Mouse (Mus musculus) stomach, embryonic 14.5 days (tissue): ENCODE measurements around the gene Cela3b. TPM values are rescaled to one million over a fixed set of nuclear protein-coding genes. Genes with fewer than 3 reads are reported as not detected.

Source experiments
- ATAC-seq: fragments of 200-750 bp; cut with Nextera tagmentation; 2 replicates; pipeline ENCODE4 v1.8.0; 2017; ENCODE audit warnings: low read depth, moderate TSS enrichment; ENCODE audit not compliant: insufficient number of reproducible peaks, insufficient read depth, low FRiP score
- H3K27ac ChIP-seq: fragments of 300-500 bp; sonication (generic); 2 replicates; pipeline ENCODE4 v1.5.1; 2014; ENCODE audit warnings: mild to moderate bottlenecking, low read length, moderate library complexity, mixed read lengths
- H3K27me3 ChIP-seq: fragments of 300-500 bp; sonication (generic); 2 replicates; pipeline ENCODE4 v1.6.1; 2014; ENCODE audit warnings: low read length, control low read depth, mixed read lengths; ENCODE audit not compliant: control insufficient read depth, insufficient read depth
- H3K36me3 ChIP-seq: fragments of 300-500 bp; sonication (generic); 2 replicates; pipeline ENCODE4 v1.6.1; 2014; ENCODE audit warnings: mild to moderate bottlenecking, control low read depth, low read length, moderate library complexity, mixed read lengths; ENCODE audit not compliant: control insufficient read depth, insufficient read depth
- H3K4me1 ChIP-seq: fragments of 300-500 bp; sonication (generic); 2 replicates; pipeline ENCODE4 v1.6.1; 2014; ENCODE audit warnings: low read length, control low read depth, mixed read lengths; ENCODE audit not compliant: control insufficient read depth, insufficient read depth
- H3K4me2 ChIP-seq: fragments of 300-500 bp; sonication (generic); replicated peaks from 2 replicates; pipeline ENCODE4 v1.6.1; 2014; ENCODE audit warnings: low read depth, low read length, control low read depth
- H3K4me3 ChIP-seq: fragments of 300-500 bp; sonication (generic); 2 replicates; pipeline ENCODE4 v1.5.1; 2014; ENCODE audit warnings: low read depth, low read length, control low read depth
- H3K9ac ChIP-seq: fragments of 300-500 bp; sonication (generic); replicated peaks from 2 replicates; pipeline ENCODE4 v1.6.1; 2014; ENCODE audit warnings: low read depth, mild to moderate bottlenecking, control low read depth, low read length, moderate library complexity, mixed read lengths
- H3K9me3 ChIP-seq: fragments of 300-500 bp; sonication (generic); 2 replicates; pipeline ENCODE4 v1.6.1; 2016; ENCODE audit warnings: low read depth, low read length, control low read depth; ENCODE audit not compliant: control insufficient read depth
- WGBS: fragments of 180-500 bp; shearing (Covaris S2); extraction: QIAGEN DNeasy Blood & Tissue Kit; methylation state at CpG from one replicate; pipeline ENCODE4 v1.1.7; 2014; 5-methylcytosine and 5-hydroxymethylcytosine counted together
- polyA plus RNA-seq: library from polyadenylated mRNA; unstranded; fragments of >200 nt; fragmentation: Nextera tagmentation; extraction: Ambion mirVana; gene quantifications from 2 replicates; pipeline ENCODE4 v1.2.1, GENCODE M21; 2014

Gene Cela3b
- polyA plus RNA-seq, 1 experiment from 2014 or later: not detected

DNA sequence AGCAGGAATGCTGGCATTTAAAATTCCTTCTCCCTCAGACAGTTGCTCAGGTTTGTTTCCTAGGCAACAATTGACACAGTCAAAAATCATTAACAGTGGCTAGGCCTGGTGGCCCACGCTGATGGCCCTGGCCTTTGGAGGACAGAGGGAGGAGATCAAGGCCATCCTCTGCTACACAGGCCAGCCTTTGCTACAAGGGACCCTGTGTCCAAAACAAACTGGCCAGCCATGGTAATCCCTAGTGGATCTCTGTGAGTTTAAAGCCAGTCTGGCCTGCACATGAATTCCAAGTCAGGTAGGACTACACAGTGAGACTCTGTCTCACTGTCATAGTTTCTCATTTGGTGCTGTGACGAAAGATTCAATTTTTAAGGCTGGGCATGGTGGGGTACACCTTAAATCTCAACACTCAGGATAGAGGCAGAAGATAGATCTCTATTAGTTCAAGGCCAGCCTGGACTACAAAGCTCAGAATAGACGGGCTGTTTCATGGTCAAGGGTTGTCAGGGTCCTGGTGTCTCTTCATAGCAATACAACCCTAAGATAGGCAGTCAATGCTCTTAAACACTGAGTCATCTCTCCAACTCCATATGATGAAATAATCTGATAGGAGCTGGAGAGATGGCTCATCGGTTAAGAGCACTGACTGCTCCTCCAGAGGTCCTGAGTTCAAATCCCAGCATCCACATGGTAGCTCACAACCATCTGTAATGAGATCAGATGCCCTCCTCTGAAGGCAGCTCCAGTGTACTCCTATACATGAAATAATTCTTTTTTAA is 52.6 kb downstream of the Cela3b start:
- H3K9me3 ChIP-seq: no peaks in the 10 kb centered on the region
- no peaks in the 10 kb centered on the region for H3K36me3 ChIP-seq
- no peak overlapping the region for H3K4me3 ChIP-seq
- H3K9ac ChIP-seq: no peak overlapping the region
- no peak overlapping the region for H3K27ac ChIP-seq
- no peaks in the 10 kb centered on the region for H3K27me3 ChIP-seq
- ATAC-seq: no peak
- no peak overlapping the region for H3K4me2 ChIP-seq
- WGBS: 85% methylated on average over 4 of the region's 4 CpGs
- H3K4me1 ChIP-seq: peaks cover 12% of the 10 kb centered on the region; the same call in 1 of the 2 replicates

DNA sequence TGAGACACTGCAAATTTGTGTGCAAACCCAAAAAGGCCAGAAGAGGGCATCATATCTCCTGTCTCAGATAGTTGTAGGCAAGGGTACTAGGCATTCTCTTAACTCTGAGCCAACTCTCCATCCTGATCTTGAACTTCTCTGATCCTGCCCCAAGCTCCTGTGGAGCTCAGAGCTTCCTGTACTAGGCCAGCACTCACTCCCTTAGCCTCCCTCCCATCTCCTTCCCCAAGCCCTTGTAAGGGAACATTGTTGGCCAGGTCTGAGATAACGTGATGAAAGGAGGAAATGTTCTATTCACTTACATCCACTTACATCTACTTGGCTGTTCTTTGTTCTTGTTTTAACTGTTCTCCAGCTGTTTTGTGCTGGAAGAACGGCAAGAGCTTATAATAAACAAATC is 53.6 kb downstream of the Cela3b start:
- H3K4me1 ChIP-seq: peaks cover 12% of the 10 kb centered on the region; the same call in 1 of the 2 replicates
- WGBS: 53% methylated on average over 2 of the region's 2 CpGs
- no peak for ATAC-seq
- no peak overlapping the region for H3K4me2 ChIP-seq
- no peak overlapping the region for H3K4me3 ChIP-seq
- H3K9ac ChIP-seq: no peak overlapping the region
- no peaks in the 10 kb centered on the region for H3K36me3 ChIP-seq
- H3K27me3 ChIP-seq: no peaks in the 10 kb centered on the region
- H3K27ac ChIP-seq: no peak overlapping the region
- no peaks in the 10 kb centered on the region for H3K9me3 ChIP-seq

DNA sequence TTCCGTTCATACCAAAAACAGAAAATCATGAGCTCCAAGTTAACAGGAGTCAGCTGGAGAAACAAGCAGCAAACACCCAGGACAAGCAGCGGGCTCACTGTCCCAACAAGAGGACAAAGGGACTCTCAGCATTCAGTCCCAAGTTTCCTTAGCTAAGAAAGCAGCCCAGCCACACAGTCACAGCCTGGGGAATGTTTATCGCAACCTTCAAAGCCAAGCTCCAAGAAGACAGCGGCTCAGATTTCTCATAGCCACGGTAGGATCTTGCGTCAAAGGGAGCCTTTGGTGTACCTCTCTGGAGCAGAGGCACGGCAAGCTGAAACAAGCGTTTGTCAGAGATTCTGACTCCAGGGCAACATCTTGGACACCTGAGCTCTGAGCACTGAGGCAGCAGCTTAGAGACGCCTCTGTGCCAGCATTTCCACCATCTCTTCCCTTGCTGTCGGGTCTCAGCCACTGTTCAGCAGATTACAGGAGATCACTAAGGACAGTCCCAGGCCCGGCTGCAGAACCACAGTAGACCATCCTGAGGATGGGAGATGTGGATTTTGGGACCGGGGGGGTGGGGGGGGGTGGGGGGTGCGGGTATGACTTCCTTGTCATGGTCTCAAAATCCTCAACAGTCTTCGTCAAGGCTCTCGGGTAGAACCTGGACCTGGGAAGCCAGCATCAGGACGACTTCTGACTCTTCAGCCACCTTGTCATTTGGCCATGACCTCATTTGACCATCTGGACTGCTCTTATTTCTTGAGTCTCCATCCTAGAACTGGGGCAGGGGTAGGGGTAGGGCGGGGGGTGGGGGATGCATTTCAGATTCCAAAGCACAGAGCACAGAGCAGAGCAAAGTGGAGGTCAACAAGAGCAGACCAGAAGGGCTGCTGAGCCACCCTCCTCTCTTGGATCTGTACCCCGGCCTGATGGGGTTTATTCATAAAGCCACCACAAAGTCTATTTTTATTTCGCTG is 54.7 kb downstream of the Cela3b start:
- no peak overlapping the region for H3K9ac ChIP-seq
- no peaks in the 10 kb centered on the region for H3K9me3 ChIP-seq
- no peaks in the 10 kb centered on the region for H3K36me3 ChIP-seq
- H3K4me3 ChIP-seq: no peak overlapping the region
- WGBS: 34% methylated on average over 19 of the region's 19 CpGs
- no peak overlapping the region for H3K4me2 ChIP-seq
- H3K4me1 ChIP-seq: peaks cover 8% of the 10 kb centered on the region; the same call in 1 of the 2 replicates
- no peak for ATAC-seq
- no peaks in the 10 kb centered on the region for H3K27me3 ChIP-seq
- H3K27ac ChIP-seq: peak overlapping the region; percentile 61; the same call in 1 of the 2 replicates

DNA sequence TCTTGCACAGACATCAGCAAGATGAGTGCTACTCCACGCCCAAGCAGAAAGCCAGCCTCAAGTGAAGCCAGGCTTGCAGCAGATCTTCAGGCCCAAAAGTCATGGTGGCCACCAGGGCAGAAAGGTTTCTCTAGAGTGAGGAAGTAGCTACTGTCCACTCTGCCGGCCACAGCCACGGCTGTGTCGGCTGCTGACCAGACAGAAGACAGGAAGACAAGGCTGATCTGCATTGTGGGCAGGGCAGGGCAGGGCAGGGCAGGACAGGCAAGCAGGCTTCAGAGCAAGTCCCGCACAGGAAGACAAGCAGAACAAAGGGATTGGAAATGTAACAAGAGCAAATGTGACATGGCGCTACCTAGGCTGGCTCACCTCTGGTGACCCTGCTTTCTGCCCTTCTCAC is 56.6 kb downstream of the Cela3b start:
- 57% methylated on average over 6 of the region's 6 CpGs for WGBS

DNA sequence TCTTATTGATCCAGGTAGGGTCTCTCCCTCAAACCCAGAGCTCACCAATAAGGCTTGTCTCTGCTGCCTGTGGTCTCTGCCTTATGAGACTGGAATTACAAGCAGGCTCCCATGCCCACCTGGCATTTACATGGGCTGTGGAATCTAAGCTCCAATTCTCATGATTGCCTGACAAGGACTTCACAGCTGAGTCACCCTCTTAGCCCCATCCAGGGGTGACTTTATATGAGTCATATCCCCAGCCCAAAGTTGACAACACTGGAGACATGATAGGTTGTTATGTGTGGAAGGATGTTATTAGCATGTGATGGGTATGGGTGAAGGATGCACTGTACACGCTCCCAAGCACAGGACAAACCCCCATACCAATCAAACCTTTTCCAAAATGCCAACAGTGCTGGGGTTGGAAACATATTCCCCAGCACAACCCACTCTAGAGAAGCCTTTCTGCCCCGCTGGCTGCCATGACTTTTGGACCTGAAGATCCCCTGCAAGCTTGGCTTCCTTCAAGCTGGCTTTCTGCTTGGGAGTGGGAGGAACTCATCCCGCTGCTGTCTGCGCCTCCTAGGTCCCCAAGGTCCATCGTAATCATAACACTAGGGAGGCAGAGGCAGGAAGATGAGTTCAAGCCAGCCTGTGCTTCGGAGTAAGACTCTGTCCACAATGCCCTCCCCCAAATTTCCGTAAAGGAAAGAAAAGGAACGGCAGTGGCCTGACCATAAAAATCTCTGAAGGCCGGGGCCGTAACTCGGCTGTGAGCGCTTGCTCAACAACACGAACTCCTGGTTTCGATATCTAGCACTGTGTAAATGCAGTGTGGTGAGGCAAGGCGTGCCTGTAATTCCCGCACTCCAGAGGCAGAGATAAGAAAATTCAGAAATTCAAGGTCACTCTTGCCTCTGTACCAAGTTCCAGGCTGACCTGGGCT is 58.5 kb downstream of the Cela3b start:
- Histone ChIP-seq H3K4me3 (no peak overlapping the region), H3K9me3 (no peaks in the 10 kb centered on the region), H3K4me2 (no peak overlapping the region), H3K4me1 (peaks cover 22% of the 10 kb centered on the region; the same call in 1 of the 2 replicates), H3K27me3 (no peaks in the 10 kb centered on the region), H3K36me3 (no peaks in the 10 kb centered on the region), H3K9ac (no peak overlapping the region), H3K27ac (no peak overlapping the region)
- 81% methylated on average over 16 of the region's 16 CpGs for WGBS
- no peak for ATAC-seq

More for the DNA sequence above, 56.6 kb downstream of the Cela3b start:
- H3K4me1 ChIP-seq: peaks cover 12% of the 10 kb centered on the region; the same call in 1 of the 2 replicates
- H3K9ac ChIP-seq: no peak overlapping the region
- no peak overlapping the region for H3K27ac ChIP-seq
- H3K27me3 ChIP-seq: no peaks in the 10 kb centered on the region
- H3K9me3 ChIP-seq: no peaks in the 10 kb centered on the region
- ATAC-seq: no peak
- no peak overlapping the region for H3K4me2 ChIP-seq
- no peaks in the 10 kb centered on the region for H3K36me3 ChIP-seq
- no peak overlapping the region for H3K4me3 ChIP-seq

Other genes starting within 250 kb of the Cela3b start
- 6.1 and 6.3 TPM in 2 replicates for gene Wnt4, start 153.1 kb downstream of the Cela3b start, polyA plus RNA-seq
- gene Cdc42, start 72.8 kb downstream of the Cela3b start, polyA plus RNA-seq: 707 and 719 TPM in 2 replicates
- not detected in 2 replicates for gene Cela3a, start 20.7 kb downstream of the Cela3b start, polyA plus RNA-seq
- gene 1700013G24Rik, start 22.7 kb upstream of the Cela3b start, polyA plus RNA-seq: not detected in 2 replicates
- 42.6 and 44.1 TPM in 2 replicates for gene Hspg2, start 38.2 kb upstream of the Cela3b start, polyA plus RNA-seq
- not detected in 2 replicates for gene Ldlrad2, start 144.0 kb upstream of the Cela3b start, polyA plus RNA-seq
- 83.9 and 86.8 TPM in 2 replicates for gene Usp48, start 163.2 kb upstream of the Cela3b start, polyA plus RNA-seq
- gene Rap1gap, start 234.2 kb upstream of the Cela3b start, polyA plus RNA-seq: 17.5 and 24.6 TPM in 2 replicates